In the genomic region with DNA sequence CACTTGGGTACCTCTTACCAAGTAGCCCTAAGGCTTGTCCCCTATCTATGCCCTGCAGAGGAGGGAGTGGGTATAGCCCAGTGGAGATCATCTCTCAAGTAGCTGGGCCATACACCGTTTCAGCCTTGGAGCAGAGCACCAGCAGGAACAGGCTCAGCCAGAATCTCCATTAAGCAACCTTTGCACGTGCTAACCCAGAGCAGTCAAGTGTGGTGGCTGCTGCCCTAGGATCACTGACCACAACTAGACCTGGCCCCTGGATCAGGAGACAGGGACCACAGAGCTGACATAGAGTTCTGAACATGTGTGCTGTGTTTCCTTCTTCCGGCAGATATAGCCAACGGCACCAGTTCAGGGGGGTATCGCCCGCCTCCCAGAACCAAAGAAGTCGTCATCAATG, we compare ENCODE assay signal across 27 mouse cellular contexts.
DNase-seq lines count a peak whose midpoint lies in the region; ATAC-seq and TF ChIP-seq lines count a peak whose summit lies in the region.
"Had no signal": no experiment of that assay in that cellular context is flagged by ENCODE, and none has a peak within 500 bp of the region (broad histone marks: within the 10 kb centered on the region; RNA-seq: fewer than 3 reads in every experiment).

No protein-coding gene starts in this region.

- TF ChIP-seq POLR2A in kidney, adult 2 months (IDR thresholded peaks at IDR 0.05; ENCODE audit: low read depth, low read length): no peak

- no peaks in the 10 kb centered on the region for H3K9me3 ChIP-seq in hindbrain, embryonic 15.5 days
- H3K9me3 ChIP-seq in hindbrain, embryonic 13.5 days: no peaks in the 10 kb centered on the region
- H3K9me3 ChIP-seq in megakaryocyte, embryonic 14.5 days: 0 out of 2 replicates have a peak, but pooled peaks cover 2% of the 10 kb centered on the region
- H3K9me3 ChIP-seq: forebrain, embryonic 10.5 days; G1E; heart, embryonic 12.5 days; heart, embryonic 15.5 days had no signal

- ATAC-seq in hindbrain, embryonic 15.5 days (ENCODE audit: low FRiP score, low read depth): peak; percentile 42; the same call in 1 of the 2 replicates
- no peak for ATAC-seq in hindbrain, embryonic 13.5 days (ENCODE audit: low FRiP score)
- ATAC-seq in megakaryocyte, adult 5-6 weeks (ENCODE audit: poor library complexity, severe bottlenecking): no peak
- ATAC-seq: forebrain, embryonic 14.5 days; forebrain, postnatal 0 days; hindbrain, embryonic 16.5 days; Patski had no signal

- 94% methylated on average over 7 of the region's 7 CpGs for WGBS in hindbrain, embryonic 15.5 days
- WGBS in hindbrain, embryonic 13.5 days: 94% methylated on average over 7 of the region's 7 CpGs
- 72% methylated on average over 7 of the region's 7 CpGs for WGBS in kidney, adult 2 months

- TF ChIP-seq CTCF in kidney, adult 2 months (conservative IDR thresholded peaks at IDR 0.05; ENCODE audit: insufficient read depth, insufficient read length, low read depth, low read length): no peak

- no peak overlapping the region for H3K9ac ChIP-seq in hindbrain, embryonic 15.5 days
- H3K9ac ChIP-seq in hindbrain, embryonic 13.5 days: no peak overlapping the region
- H3K9ac ChIP-seq: forebrain, postnatal 0 days; heart, embryonic 12.5 days; heart, embryonic 15.5 days had no signal

- H3K27me3 ChIP-seq in hindbrain, embryonic 15.5 days: no peaks in the 10 kb centered on the region
- no peaks in the 10 kb centered on the region for H3K27me3 ChIP-seq in hindbrain, embryonic 13.5 days
- H3K27me3 ChIP-seq in kidney, adult 2 months (replicated peaks; ENCODE audit: control insufficient read depth, insufficient read depth, low read length): no peaks in the 10 kb centered on the region
- H3K27me3 ChIP-seq in megakaryocyte, embryonic 14.5 days (replicated peaks): peaks cover 11% of the 10 kb centered on the region
- H3K27me3 ChIP-seq: heart, embryonic 12.5 days; Patski had no signal

- H3K4me2 ChIP-seq in hindbrain, embryonic 15.5 days: no peak overlapping the region
- no peak overlapping the region for H3K4me2 ChIP-seq in hindbrain, embryonic 13.5 days
- H3K4me2 ChIP-seq: heart, embryonic 12.5 days; heart, embryonic 15.5 days had no signal

- peak; percentile 63 for DNase-seq in kidney, adult 2 months
- no peak for DNase-seq in kidney, postnatal 10 days
- DNase-seq in kidney, postnatal 25 days: peak; percentile 14 to 60
- no peak for DNase-seq in urinary bladder, postnatal 14 days (ENCODE audit: low spot score)
- DNase-seq: adrenal gland, postnatal 10 days; adrenal gland, postnatal 36 days; B cell, adult 2 months; cerebellum, adult 18-20 months; cerebellum, adult 9-10 months; cerebellum, postnatal 14 days; forebrain, postnatal 0 days; gastrocnemius, adult 2 months; gastrocnemius, postnatal 14 days; heart, adult 18-20 months; heart, postnatal 10 days; heart, postnatal 4 days had no signal

- H3K4me3 ChIP-seq in hindbrain, embryonic 15.5 days: no peak overlapping the region
- no peak overlapping the region for H3K4me3 ChIP-seq in hindbrain, embryonic 13.5 days
- H3K4me3 ChIP-seq in kidney, adult 2 months (ENCODE audit: insufficient read depth, low read depth, low read length): no peak overlapping the region
- H3K4me3 ChIP-seq in megakaryocyte, embryonic 14.5 days (replicated peaks): peak overlapping the region; percentile 23
- H3K4me3 ChIP-seq: forebrain, embryonic 10.5 days; gastrocnemius, adult 2 months; heart, embryonic 12.5 days; heart, embryonic 15.5 days had no signal

- no peak overlapping the region for H3K27ac ChIP-seq in hindbrain, embryonic 15.5 days (replicated peaks)
- no peak overlapping the region for H3K27ac ChIP-seq in hindbrain, embryonic 13.5 days
- H3K27ac ChIP-seq in kidney, adult 2 months (ENCODE audit: insufficient read depth, low read depth, low read length): no peak overlapping the region
- H3K27ac ChIP-seq: forebrain, embryonic 10.5 days; gastrocnemius, adult 2 months; heart, embryonic 15.5 days had no signal

- no peaks in the 10 kb centered on the region for H3K36me3 ChIP-seq in hindbrain, embryonic 15.5 days
- H3K36me3 ChIP-seq in hindbrain, embryonic 13.5 days: no peaks in the 10 kb centered on the region
- H3K36me3 ChIP-seq in kidney, adult 2 months (ENCODE audit: control insufficient read depth, insufficient read depth, low read length): no peaks in the 10 kb centered on the region
- H3K36me3 ChIP-seq in megakaryocyte, embryonic 14.5 days (replicated peaks; ENCODE audit: low read length): no peaks in the 10 kb centered on the region
- H3K36me3 ChIP-seq: forebrain, embryonic 10.5 days; heart, embryonic 12.5 days; heart, embryonic 15.5 days had no signal

- H3K4me1 ChIP-seq in hindbrain, embryonic 15.5 days (replicated peaks): no peaks in the 10 kb centered on the region
- H3K4me1 ChIP-seq in hindbrain, embryonic 13.5 days (replicated peaks): 0 out of 2 replicates have a peak, but pooled peaks cover 4% of the 10 kb centered on the region
- no peaks in the 10 kb centered on the region for H3K4me1 ChIP-seq in kidney, adult 2 months (ENCODE audit: control insufficient read depth, insufficient read depth, low read length)
- peaks cover 47% of the 10 kb centered on the region for H3K4me1 ChIP-seq in megakaryocyte, embryonic 14.5 days

Comparison
In these comparisons a context has a peak if more than half of its experiments do, and no peak if none do; other contexts are left out.
1. DNase-seq: peak in kidney, adult 2 months (single experiment) and kidney, postnatal 25 days (2 of 2); none in kidney, postnatal 10 days (single experiment) and urinary bladder, postnatal 14 days (single experiment).